Mouse (Mus musculus): ENCODE measurements around the gene Zfp787.
"Not testable (repeated sequence)": the region's sequence is repeated elsewhere in the genome, so short reads cannot be mapped to it uniquely, and the experiment has no call there.

Gene Zfp787

DNA sequence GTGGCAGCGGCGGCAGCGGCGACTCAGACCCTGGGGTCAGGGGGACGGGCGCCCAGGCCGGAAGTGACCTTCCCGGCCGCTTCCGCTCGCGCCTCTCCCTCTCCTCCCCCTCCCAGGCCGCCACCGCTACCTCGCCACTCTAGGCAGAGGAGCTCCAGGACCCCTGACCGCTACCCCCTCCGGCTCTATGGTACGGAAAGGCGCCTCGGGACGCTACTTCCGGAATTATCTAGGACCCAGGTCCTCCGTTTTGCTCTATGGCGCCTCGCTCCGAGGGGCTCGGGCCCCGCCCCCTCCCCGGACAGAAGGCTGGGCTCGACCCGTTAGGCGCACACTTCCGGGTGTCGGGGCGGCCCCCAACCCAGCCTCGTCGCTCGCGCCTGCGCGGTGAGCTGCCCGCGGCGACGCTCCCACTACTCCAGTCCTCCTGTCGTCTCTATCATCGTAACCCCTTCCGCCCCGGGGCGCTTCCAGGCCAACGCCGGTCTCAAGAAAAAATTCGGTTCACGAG is at the start of gene Zfp787:
TSS of gene Zfp787 (minus strand) at position 97 of the 511 bp plus-strand sequence.
- DNase-seq, result peak; percentile 98

DNA sequence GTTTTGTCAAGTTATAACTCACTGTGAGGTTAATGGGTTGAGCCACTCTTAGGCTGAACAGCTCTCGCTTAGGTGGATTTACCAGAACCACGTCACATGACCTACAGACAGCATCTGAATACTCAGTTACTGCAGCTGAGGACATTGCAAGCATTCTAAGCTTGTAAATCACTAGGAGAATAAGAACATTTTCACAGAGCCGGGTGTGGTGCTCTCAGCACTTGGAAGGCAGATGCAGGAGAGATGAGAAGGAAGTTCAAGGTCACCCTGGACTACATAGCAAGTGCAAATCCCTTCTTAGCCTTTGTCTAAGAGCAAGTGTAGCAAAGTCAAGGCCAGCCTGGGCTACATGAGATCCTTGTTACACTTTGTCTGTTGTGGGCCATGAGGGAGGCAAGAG is 48.4 kb upstream of the Zfp787 start:
- DNase-seq, result no peak

DNA sequence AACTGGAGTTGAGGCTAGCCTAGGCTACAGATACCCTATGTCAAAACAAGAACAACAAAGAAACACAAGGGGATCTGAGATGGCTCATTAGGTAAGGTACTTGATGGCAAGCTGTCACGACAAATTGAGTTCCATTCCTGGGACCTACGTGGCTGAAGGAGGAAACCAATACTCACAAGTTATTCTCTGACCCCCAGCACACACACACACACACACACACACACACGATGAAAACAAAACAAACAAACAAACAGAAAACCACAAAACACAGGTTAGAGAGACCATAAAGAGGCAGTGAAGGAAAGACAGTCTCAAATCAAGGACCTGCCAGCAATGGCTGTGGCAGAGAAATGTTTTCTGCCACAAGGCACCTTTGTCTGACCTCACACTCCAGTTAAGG is 41.0 kb upstream of the Zfp787 start, which contains the start of gene Galp:
TSS of gene Galp (plus strand) at position 301 of the 400 bp plus-strand sequence.
- DNase-seq, result no peak

DNA sequence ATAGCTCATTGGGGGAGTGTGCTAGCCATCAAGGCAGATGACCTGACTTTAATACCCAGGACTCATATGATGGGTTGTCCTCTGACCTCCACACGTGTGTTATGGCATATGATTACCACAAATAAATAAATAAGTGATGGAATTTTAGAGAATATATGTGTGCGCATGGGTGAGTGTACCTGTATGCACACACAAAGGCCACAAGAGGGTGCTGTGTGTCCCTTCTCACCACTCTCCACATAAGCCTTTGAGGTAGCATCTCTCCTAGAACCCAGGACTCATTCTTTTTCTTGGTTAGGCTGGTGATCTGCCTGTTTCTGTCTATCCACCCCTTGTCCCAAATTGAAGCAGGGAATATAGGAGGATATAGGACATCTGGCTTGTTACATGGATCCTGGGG is 40.0 kb upstream of the Zfp787 start:
- no peak for DNase-seq

DNA sequence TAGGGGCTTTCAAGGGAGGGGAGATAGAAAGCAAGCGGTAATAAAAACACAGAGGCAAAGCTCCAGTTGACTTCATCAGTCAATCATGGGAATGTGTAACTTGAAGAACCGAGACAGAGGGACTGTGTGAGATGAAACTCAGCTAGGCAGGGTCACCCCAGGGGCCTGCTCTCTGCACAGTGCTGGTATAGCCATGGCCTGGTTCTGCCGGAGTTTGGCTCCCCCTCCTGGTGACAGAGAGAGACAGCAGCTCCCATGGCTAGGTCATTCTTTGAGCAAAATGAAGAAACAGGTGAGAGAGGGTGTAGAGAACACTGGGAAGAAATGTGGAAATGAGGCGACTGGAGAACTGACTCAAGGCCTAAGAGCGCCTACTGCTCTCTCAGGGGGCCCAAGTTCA is 38.3 kb upstream of the Zfp787 start:
- DNase-seq, result peak; percentile 56

DNA sequence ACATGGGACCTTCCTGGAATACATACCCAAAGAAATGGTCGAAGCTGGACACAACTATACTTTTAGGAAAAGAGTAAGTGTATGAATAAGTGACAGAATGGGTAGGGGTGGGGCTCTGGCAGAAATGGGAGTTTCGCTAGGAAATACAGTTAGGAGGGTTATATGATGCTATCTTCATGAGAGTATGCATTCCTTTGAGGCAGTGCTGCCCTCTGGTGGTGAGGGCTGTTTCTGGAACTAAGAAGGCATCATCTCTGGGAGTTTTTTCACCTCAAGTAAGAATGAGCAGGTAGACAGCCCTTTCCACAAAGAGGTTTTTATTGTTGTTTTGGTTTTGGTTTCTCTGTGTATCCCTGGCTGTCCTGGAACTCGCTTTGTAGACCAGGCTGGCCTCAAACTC is 35.6 kb upstream of the Zfp787 start:
- DNase-seq, result peak; percentile 69

DNA sequence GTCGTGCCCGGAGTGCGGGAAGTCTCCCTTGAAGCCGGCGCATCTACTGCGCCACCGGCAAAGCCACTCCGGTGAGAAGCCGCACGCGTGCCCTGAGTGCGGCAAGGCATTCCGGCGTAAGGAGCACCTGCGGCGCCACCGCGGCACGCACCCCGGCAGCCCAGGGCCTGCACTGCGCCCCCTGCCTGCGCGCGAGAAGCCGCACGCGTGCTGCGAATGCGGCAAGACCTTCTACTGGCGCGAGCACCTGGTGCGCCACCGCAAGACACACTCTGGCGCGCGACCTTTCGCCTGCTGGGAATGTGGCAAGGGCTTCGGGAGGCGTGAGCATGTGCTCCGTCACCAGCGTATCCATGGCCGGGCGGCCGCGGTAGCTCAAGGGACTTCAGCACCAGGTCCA is 33.7 kb upstream of the Zfp787 start:
- DNase-seq, result peak; percentile 62

DNA sequence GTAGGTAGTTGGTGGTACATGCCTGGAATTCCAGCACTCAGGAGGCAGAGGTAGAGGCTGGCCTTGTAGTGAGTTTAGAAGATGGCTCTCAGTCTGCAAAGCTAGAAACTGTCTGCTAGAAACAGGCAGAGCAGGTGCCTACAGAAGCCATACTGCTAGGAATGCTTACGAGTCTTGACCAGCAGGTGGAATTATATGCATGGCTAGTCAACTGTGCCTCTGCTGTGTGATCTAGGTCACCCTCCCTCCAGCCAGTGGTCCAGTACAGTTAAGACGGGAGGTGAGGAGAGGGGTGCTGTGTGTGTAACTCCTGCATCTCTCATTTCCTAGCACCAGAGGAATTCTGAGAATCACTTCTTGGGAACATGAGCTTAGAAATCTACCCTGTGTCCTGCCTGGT is 31.0 kb upstream of the Zfp787 start:
- DNase-seq, result peak; percentile 14

DNA sequence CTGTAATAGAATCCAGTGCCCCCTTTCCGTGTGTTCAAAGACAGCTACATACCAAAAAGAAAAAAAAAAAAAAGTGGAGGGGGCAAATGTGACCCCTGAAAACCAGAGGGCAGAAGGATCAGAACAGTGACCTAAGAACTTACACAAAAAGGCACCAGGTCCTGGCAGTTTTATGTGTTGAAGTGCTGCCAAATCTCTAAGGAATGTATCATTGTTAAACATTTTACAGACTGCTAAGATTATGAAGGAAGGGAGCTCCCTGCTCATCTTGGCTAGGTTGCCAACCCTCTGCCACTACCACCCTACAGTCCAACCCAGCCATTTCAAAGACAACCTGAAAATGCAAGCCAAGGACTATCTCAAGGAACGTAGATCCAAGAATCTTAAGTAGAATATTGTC is 30.4 kb upstream of the Zfp787 start:
- DNase-seq, result peak; percentile 14

DNA sequence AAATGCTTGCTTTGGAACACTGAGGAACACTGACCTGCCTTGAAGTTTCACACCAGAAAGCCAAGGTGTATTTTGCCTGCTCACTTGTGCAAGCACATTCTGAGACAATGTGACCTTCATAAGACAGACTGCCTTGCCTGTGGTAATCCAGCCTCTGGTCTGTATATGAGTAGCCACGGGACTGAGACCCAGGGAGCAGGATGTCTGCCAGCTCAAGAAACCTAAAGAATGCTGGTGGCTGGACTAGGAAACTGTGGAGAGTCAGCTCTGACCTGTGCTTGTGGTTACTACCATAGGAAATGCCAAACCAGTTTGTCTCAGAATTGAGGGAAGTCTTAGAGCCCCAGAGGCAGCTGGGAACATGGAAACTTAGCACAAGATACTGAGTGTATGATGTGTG is 29.6 kb upstream of the Zfp787 start:
- peak; percentile 18 for DNase-seq

DNA sequence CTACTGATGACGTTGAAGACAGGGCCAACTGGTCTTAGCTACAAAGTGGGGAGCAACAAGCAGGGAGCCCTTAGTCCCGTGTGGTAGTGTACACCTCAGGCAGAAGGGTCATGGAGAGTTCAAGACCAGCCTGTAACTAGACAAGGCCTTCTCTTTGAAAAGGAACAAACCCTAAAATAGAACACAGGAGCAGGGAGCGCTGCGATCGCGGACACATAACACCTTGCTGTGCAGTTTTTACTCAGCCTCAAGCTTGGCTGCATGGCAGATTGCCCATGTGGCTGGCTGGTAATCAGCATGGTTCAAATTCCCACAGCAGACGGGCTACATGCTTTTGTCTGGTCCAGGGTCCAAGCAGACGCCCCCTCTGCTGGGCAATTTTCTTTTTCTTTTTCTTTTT is 28.7 kb upstream of the Zfp787 start:
- peak; percentile 75 for DNase-seq

DNA sequence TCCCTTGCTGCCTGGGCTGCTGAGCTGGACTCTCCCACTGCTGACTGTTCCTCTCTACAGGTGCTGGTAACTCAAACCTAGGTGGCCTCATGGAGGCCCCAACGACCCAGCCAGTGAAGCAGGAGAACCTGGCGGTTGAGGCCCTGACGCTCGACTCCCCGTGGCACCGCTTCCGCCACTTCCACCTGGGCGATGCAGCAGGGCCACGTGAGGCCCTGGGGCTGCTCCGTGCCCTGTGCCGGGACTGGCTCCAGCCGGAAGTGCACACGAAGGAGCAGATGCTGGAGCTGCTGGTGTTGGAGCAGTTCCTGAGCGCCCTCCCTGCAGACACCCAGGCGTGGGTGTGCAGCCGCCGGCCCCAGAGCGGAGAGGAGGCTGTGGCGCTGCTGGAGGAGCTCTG is 28.0 kb upstream of the Zfp787 start:
- DNase-seq, result peak; percentile 89

DNA sequence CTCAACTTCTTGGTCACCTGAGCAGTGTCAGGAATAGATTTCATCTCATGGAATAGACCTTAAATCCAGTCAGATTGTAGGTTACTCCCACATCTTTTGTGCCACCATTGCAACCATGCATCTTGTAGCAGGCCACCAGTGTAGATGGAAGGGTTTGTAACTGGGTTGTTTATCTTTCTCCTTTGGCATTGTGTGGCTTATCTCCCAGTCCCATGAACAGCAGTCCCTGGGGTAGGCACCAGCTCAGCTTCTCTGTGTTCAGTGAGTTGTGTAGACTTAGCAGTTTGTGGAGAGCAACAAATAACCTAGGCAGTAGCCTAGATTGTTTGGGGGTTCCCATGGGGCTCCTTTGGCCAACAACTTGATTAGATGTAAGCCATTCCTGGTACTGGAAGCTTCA is 27.1 kb upstream of the Zfp787 start:
- no peak for DNase-seq

DNA sequence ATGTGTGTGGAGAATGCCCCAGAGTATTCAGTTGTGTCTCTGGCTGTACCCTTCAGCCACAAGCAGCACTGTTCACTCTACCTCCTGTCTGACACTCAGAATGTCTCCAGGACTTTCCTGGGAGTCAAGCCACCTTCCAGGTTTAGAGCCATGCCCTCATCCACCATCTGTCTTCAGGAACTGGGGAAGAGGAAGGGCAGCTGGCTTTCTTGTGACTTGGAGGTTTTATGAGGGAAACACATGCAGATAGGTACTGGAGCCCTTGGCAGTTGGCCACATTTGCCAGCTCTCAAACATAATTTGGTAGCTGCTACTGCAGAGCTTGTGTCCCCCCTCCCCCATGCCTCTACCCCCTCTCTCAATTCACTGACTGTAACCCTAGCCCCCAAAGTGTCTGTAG is 23.2 kb upstream of the Zfp787 start:
- peak; percentile 86 for DNase-seq

DNA sequence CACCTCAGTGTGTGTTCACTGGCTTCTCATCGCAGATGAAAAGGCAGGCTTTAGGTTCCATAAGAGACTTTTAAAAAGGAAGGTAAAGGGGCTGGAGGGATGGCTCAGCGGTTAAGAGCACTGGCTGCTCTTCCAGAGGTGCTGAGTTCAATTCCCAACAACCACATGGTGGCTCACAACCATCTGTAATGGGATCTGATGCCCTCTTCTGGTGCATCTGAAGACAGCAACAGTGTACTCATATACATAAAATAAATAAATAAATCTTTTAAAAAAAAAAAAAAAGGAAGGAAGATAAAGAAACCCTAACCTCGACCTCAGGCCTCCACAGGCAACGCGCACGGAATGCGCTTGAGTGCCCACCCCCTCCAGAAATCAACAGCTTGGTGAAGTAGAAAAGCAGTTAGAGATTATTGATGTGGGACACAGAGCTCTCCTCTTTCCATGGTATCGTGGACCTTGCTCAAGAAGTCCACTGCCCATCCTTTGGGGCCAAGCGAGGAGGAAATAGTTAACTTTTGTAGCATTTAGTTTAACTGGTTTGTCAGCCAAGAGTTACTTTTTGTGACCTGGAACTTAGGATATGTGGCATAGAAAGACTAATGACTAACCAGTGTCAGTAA is 18.7 kb upstream of the Zfp787 start:
- not testable (repeated sequence) for DNase-seq

DNA sequence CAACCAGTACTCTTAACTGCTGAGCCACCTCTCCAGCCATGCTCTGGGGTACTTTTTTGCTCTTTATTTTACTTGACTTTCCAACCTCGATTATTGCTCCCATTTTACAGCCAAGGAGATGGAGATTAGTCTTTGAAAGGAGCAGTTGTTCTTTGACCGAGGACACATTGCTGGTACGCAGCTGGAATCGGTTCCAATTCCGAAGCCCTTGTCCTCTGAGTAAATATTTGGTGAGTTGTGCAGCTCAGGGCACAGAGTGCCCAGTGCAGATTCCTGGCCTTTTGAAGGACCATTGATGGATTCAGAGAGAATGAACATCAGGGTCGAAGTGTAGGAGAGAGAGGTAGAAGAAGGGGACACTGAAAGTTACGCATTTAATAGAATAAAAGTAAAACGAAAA is 18.1 kb upstream of the Zfp787 start:
- DNase-seq, result no peak

DNA sequence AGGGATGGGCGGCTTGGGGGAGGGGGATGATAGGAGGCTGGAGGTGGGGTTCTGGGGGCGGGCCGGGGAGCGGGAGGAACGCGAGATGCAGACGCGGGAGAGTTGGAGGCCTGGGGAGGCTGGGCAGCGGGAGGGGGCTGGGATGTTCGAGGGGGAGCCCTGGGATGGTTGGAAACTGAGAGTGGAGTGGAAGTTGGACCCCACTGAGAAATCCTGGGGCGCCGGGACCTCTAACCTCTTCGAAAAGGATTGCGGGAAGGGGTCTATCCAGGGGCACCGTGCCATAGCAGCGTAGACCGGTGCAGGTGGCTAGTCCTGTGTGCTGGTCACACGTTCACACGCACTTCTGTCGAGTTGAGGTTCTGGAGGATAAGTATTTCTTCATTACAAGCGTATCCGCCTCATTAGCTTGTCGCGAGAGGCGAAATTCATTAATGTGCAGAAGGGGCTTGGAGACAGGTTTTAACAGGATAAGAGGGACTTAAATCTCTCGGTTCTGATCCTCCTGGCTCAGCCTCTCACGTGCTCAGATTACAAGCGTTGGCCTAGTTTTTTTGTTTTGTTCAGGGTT is 17.0 kb upstream of the Zfp787 start:
- DNase-seq, result peak; percentile 85

DNA sequence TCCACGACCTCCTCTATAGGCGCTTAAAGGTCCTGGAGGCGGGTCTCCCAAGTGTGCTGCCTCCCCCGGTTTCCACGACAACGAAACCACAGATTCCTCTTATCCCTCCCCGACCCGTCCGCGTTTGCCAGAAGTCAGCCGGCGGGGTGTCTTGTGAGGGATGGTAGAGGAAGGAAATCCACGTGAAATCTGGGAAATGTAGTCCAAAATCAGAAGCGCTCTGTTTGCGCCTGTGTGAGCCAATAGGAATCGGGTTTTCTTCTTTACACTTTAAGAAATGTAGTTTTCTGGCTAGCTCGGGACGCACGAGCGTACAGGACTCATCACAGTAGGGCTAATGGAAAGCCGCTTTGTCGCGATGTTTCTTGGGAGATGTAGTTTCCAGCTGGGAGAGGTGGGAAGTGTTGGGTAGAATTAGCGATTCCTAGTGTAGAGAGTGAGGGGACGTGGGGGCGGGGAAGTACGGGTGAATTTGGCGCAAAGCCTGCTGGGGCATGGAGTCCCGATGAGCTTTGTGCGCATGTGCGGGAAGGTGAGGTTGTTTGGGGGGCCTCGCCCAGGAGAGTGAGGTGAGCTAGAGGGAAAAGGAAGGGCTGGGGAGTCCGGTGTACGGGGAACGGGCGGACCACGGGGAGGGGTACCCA is 16.3 kb upstream of the Zfp787 start, which contains the start of gene Zfp444:
TSS of gene Zfp444 (plus strand) at position 221 of the 644 bp plus-strand sequence.
- peak; percentile 98 for DNase-seq

DNA sequence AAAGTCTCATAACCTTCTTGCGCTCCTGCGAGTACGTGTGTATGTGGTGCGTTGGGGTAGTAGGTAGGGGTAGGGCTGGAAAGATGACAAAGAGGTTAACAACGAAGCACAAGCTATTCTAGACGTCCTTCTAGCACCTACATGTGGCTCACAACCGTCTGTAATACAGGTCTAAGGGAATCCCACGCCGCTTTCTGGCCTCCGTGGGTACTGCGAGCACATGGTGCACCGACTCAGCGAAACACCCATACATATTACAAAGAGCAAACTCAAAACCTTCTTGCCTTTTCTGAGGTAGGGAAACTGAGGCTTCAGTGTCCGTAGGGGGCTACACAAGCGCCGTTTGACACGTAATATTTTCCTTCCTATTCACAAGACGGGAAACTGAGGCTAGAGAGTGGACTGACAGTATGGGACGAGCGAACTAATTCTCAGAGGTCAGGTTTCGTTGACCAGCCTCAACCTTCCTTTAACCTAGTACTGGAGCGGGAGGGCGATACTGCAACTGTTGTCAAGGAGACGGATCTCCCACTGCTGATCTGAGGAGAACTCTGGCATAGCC is 15.7 kb upstream of the Zfp787 start:
- peak; percentile 80 for DNase-seq

DNA sequence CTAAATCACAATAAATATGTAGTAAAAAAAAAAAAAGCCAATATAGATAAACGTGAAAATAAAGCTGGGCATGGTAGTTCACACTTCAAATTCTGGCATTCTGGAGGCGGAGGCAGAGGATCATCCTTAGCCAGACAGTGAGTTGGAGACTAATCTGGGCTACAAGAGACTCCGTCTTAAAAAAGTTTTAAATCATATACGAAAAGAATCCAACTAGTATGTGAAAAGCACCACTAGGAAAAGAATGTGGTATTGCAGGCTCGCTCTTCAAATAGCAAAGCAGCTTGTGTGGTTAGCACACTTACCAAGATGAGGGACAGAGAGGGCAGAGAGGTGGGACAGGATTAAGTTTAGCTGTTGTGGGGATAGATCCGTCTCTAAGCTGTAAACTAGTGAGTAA is 15.1 kb upstream of the Zfp787 start:
- no peak for DNase-seq

DNA sequence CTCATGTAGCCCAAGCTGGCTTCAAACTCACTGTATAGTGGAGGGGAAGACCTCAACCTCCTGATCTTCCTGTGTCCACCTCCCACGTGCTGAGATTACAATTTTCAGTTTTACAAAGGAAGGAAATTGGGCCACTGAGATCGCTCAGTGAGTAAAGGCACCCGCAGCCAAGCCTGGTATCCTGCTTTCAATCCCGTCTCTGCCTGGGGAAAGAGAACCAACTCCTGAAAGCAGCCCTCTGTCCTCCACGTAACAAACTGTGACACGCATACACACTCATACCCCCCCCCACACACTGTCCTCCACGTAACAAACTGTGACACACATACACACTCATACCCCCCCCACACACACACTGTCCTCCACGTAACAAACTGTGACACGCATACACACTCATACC is 14.6 kb upstream of the Zfp787 start:
- no peak for DNase-seq

DNA sequence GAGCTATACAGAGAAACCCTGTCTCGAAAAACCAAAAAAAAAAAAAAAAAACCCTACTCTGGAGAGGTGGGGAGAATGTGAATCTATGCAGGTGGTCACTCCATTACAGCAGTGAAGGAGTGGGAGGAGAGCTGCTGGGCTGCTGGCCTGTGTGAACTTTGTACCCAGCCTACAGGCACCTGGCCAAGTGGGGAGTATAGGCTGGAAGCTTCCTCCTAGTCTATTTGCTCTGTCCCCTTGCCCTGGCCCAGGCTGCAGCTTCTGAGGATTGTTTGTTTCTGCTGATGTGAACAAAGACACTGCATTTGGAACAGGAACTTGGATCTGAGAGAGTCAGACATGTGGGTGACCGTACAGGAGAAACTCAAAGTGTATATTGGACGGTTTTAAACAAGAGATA is 13.6 kb upstream of the Zfp787 start:
- DNase-seq, result no peak

DNA sequence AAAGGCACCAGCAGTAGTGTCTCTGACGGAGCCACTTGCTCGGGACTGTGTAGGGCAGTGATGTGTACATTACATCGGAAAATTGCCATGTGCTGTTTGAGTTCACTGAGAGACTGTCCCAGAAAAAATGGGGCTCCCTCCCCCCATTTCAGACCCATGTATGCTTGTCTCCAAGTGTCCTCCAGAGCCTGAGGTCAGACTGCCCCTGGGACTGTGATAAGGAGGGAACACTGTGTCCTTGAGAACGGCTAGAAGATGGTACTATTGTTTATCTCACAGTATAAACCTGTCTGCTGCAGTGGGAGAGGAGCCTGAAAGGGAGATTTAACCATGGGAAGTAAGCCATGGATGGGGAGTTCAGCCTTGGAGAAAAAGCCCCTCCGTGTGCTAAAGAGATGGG is 8.9 kb upstream of the Zfp787 start:
- DNase-seq, result no peak

DNA sequence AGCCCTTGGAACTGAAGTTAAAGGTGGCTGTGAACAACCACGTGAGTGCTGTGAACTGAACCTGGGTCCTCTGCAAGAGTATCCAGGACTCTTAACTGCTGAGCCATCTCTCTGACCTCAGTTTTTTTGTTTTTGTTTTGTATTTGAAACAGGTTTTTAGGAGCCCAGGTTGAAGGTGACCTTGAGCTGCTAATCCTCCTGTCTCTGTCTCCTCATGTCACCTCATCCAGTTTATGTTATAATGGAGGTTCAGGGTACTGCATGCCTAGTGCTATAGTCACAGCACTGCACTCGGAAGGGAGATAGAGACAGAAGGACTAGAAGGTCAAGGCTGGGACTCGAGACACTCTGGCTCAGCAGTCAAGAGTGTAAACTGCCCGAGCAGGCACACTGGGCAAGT is 6.4 kb upstream of the Zfp787 start:
- DNase-seq, result no peak

Data from cerebellum, adult 11-12 months (tissue).